Mouse (Mus musculus): Measurements from ENCODE around the gene Nek6. TPM values are rescaled to one million over a fixed set of nuclear protein-coding genes. Genes with fewer than 3 reads are reported as not detected.

Gene Nek6
- polyA plus RNA-seq, 1 experiment from 2014 or later, result 35.1 TPM

DNA sequence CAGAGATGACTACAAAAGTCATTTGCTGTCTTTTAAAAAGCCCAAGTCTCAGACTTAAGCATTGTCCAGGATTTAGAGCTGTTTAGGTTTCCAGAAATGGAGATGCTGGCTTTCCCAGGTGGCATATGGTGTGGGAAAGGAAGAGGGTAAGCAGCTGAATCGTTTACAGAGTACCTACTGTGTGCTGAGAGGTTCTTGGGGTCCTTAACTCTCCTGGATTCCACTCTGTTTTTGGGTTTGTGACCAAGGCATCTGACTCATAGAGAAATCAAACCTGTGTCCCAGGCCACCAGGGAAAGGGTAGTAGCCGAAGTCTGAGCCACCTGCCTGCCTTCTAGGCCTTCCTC is 1.7 kb downstream of the Nek6 start:
- Histone ChIP-seq H3K9ac (ENCODE audit: low read depth, low read length) (peak overlapping the region; percentile 84), H3K27me3 (ENCODE audit: insufficient read depth, low read length) (no peaks in the 10 kb centered on the region), H3K36me3 (ENCODE audit: insufficient read depth, low read length) (no peaks in the 10 kb centered on the region), H3K4me1 (replicated peaks; ENCODE audit: insufficient read depth, low read length) (peaks cover 27% of the 10 kb centered on the region), H3K27ac (peak overlapping the region; percentile 77), H3K4me3 (replicated peaks; ENCODE audit: low read depth, low read length) (peak overlapping the region; percentile 92), H3K4me2 (ENCODE audit: low read length) (peak overlapping the region; percentile 87), H3K9me3 (replicated peaks; ENCODE audit: low read length) (no peaks in the 10 kb centered on the region)
- DNase-seq (ENCODE audit: low spot score) (no peak), ATAC-seq (replicated peaks; ENCODE audit: low FRiP score, low read depth) (no peak)
- 47% methylated on average over 2 of the region's 2 CpGs for WGBS
- no peak for TF ChIP-seq CTCF (IDR thresholded peaks at IDR 0.05; ENCODE audit: low read depth)

DNA sequence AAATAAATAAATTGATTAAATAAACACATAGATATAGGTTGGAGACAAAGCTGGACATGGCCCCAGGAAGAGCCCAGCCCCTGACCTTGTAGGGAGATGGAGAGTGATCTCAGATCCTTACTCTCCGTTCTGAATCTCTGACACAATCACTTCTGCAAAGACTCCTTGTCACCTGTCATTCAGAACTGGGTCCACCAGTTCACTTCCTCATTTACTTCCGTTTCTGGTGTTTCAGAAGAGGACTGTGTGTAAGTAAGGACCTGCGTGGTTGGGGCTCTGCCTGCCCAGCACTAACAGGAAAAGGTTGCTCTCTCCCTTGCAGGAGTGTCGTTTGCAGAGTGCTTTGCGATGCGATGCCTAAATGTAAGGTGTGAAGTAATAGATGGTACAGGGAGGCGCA is 3.0 kb downstream of the Nek6 start:
- H3K9ac ChIP-seq (ENCODE audit: low read depth, low read length), result no peak overlapping the region
- H3K36me3 ChIP-seq (ENCODE audit: insufficient read depth, low read length), result no peaks in the 10 kb centered on the region
- WGBS, result 62% methylated on average over 7 of the region's 7 CpGs
- no peak for DNase-seq (ENCODE audit: low spot score)
- H3K4me1 ChIP-seq (replicated peaks; ENCODE audit: insufficient read depth, low read length), result peaks cover 27% of the 10 kb centered on the region
- H3K27ac ChIP-seq, result no peak overlapping the region
- no peak overlapping the region for H3K4me3 ChIP-seq (replicated peaks; ENCODE audit: low read depth, low read length)
- no peak overlapping the region for H3K4me2 ChIP-seq (ENCODE audit: low read length)
- H3K27me3 ChIP-seq (ENCODE audit: insufficient read depth, low read length), result no peaks in the 10 kb centered on the region
- TF ChIP-seq CTCF (IDR thresholded peaks at IDR 0.05; ENCODE audit: low read depth), result no peak
- no peak for ATAC-seq (replicated peaks; ENCODE audit: low FRiP score, low read depth)
- H3K9me3 ChIP-seq (replicated peaks; ENCODE audit: low read length), result no peaks in the 10 kb centered on the region

GRCm38 (mm10) chr2:38515446-38515845 is 4.0 kb downstream of the Nek6 start:
- Histone ChIP-seq H3K36me3 (ENCODE audit: insufficient read depth, low read length) (no peaks in the 10 kb centered on the region), H3K27ac (no peak overlapping the region), H3K4me2 (ENCODE audit: low read length) (no peak overlapping the region), H3K4me1 (replicated peaks; ENCODE audit: insufficient read depth, low read length) (peaks cover 27% of the 10 kb centered on the region), H3K27me3 (ENCODE audit: insufficient read depth, low read length) (no peaks in the 10 kb centered on the region), H3K9ac (ENCODE audit: low read depth, low read length) (no peak overlapping the region), H3K9me3 (replicated peaks; ENCODE audit: low read length) (no peaks in the 10 kb centered on the region), H3K4me3 (replicated peaks; ENCODE audit: low read depth, low read length) (no peak overlapping the region)
- DNase-seq (ENCODE audit: low spot score) (peak; percentile 60), ATAC-seq (replicated peaks; ENCODE audit: low FRiP score, low read depth) (no peak)
- WGBS, result 38% methylated on average over 6 of the region's 6 CpGs
- TF ChIP-seq CTCF (IDR thresholded peaks at IDR 0.05; ENCODE audit: low read depth), result no peak

GRCm38 (mm10) chr2:38516471-38516870 is 5.0 kb downstream of the Nek6 start:
- peaks cover 27% of the 10 kb centered on the region for H3K4me1 ChIP-seq (replicated peaks; ENCODE audit: insufficient read depth, low read length)
- ATAC-seq (replicated peaks; ENCODE audit: low FRiP score, low read depth), result no peak
- 39% methylated on average over 3 of the region's 3 CpGs for WGBS

DNA sequence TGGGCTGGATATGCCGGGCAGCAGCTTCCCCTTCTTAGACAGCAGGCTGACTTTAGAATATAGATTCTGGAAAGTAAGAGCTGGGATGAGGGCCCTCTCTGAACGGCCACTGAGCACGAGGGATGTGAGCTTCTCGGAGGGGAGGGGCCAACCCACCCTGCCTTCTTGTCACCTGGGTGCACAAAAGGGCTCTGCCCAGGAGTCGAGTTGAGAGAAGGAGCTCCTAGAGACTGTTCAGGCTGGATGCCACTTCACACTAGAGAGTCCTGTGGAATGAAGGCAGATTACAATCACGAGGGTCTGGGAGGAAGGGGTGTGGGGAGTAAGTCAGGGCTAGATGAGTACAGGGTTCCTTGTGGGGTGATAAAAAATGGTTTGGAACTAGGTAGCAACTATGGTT is 5.6 kb downstream of the Nek6 start:
- H3K9ac ChIP-seq (ENCODE audit: low read depth, low read length), result no peak overlapping the region
- H3K4me2 ChIP-seq (ENCODE audit: low read length), result no peak overlapping the region
- H3K27ac ChIP-seq, result no peak overlapping the region
- no peak for TF ChIP-seq CTCF (IDR thresholded peaks at IDR 0.05; ENCODE audit: low read depth)
- DNase-seq (ENCODE audit: low spot score), result no peak
- no peaks in the 10 kb centered on the region for H3K27me3 ChIP-seq (ENCODE audit: insufficient read depth, low read length)
- no peak overlapping the region for H3K4me3 ChIP-seq (replicated peaks; ENCODE audit: low read depth, low read length)
- 41% methylated on average over 6 of the region's 6 CpGs for WGBS
- ATAC-seq (replicated peaks; ENCODE audit: low FRiP score, low read depth), result no peak
- H3K9me3 ChIP-seq (replicated peaks; ENCODE audit: low read length), result no peaks in the 10 kb centered on the region
- no peaks in the 10 kb centered on the region for H3K36me3 ChIP-seq (ENCODE audit: insufficient read depth, low read length)
- peaks cover 27% of the 10 kb centered on the region for H3K4me1 ChIP-seq (replicated peaks; ENCODE audit: insufficient read depth, low read length)

More at GRCm38 (mm10) chr2:38516471-38516870, 5.0 kb downstream of the Nek6 start:
- no peak for TF ChIP-seq CTCF (IDR thresholded peaks at IDR 0.05; ENCODE audit: low read depth)
- H3K4me3 ChIP-seq (replicated peaks; ENCODE audit: low read depth, low read length), result no peak overlapping the region
- no peak for DNase-seq (ENCODE audit: low spot score)
- no peaks in the 10 kb centered on the region for H3K27me3 ChIP-seq (ENCODE audit: insufficient read depth, low read length)
- H3K9me3 ChIP-seq (replicated peaks; ENCODE audit: low read length), result no peaks in the 10 kb centered on the region
- H3K4me2 ChIP-seq (ENCODE audit: low read length), result no peak overlapping the region
- H3K9ac ChIP-seq (ENCODE audit: low read depth, low read length), result no peak overlapping the region
- H3K27ac ChIP-seq, result no peak overlapping the region
- H3K36me3 ChIP-seq (ENCODE audit: insufficient read depth, low read length), result no peaks in the 10 kb centered on the region

DNA sequence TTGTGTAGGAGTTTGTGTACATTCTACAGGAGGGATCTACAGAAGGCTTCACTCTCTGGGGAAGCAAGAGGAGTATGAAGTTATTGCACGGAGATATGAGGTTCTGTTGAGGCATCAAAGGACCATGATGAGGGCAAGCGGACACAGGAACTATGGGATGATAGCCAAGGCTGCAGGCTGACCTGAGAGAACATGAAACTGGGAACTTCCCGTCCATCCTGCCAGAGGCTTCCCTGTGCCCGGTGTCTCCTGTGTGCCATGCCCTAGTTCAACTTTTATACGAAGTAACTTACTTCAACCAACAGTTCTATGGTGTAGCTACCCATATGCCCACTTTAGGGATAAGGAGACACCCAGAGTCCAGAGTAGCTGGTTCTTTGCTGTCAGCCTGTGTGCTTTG is 7.3 kb downstream of the Nek6 start:
- H3K27me3 ChIP-seq (ENCODE audit: insufficient read depth, low read length), result no peaks in the 10 kb centered on the region
- H3K4me2 ChIP-seq (ENCODE audit: low read length), result no peak overlapping the region
- no peak overlapping the region for H3K4me3 ChIP-seq (replicated peaks; ENCODE audit: low read depth, low read length)
- WGBS, result 71% methylated on average over 5 of the region's 5 CpGs
- H3K27ac ChIP-seq, result no peak overlapping the region
- H3K9me3 ChIP-seq (replicated peaks; ENCODE audit: low read length), result no peaks in the 10 kb centered on the region
- peaks cover 15% of the 10 kb centered on the region for H3K4me1 ChIP-seq (replicated peaks; ENCODE audit: insufficient read depth, low read length)
- TF ChIP-seq CTCF (IDR thresholded peaks at IDR 0.05; ENCODE audit: low read depth), result no peak
- no peaks in the 10 kb centered on the region for H3K36me3 ChIP-seq (ENCODE audit: insufficient read depth, low read length)
- DNase-seq (ENCODE audit: low spot score) (no peak), ATAC-seq (replicated peaks; ENCODE audit: low FRiP score, low read depth) (no peak)
- H3K9ac ChIP-seq (ENCODE audit: low read depth, low read length), result no peak overlapping the region

DNA sequence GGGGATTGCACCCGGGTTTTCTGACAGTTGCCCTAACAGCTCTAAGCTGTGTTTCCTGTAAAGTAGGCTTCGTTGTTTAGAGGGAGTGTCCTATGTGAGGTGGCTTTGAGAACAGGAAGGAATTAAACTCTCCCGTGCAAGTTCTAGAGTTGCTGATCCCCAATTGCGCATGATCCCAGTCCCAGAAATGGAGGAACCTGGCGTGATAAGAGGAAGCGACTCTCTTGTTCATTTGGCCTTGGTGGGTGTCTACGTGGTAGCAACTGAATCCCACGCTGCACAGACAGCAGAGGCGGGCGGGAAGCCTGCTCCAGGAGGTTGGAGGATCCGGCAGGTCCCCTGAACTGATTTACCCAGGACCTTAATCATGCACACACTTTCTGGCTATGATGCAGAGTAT is 8.5 kb downstream of the Nek6 start:
- no peak overlapping the region for H3K4me2 ChIP-seq (ENCODE audit: low read length)
- H3K4me1 ChIP-seq (replicated peaks; ENCODE audit: insufficient read depth, low read length), result peaks cover 12% of the 10 kb centered on the region
- H3K36me3 ChIP-seq (ENCODE audit: insufficient read depth, low read length), result no peaks in the 10 kb centered on the region
- H3K4me3 ChIP-seq (replicated peaks; ENCODE audit: low read depth, low read length), result no peak overlapping the region
- TF ChIP-seq CTCF (IDR thresholded peaks at IDR 0.05; ENCODE audit: low read depth), result no peak
- ATAC-seq (replicated peaks; ENCODE audit: low FRiP score, low read depth) (no peak), DNase-seq (ENCODE audit: low spot score) (no peak)
- no peaks in the 10 kb centered on the region for H3K9me3 ChIP-seq (replicated peaks; ENCODE audit: low read length)
- no peaks in the 10 kb centered on the region for H3K27me3 ChIP-seq (ENCODE audit: insufficient read depth, low read length)
- H3K27ac ChIP-seq, result no peak overlapping the region
- WGBS, result 78% methylated on average over 11 of the region's 11 CpGs
- H3K9ac ChIP-seq (ENCODE audit: low read depth, low read length), result no peak overlapping the region

Data from kidney, postnatal 0 days (tissue).